Mouse (Mus musculus) gastrocnemius, adult 2 months (tissue): ENCODE measurements at regions not wholly inside any gene's neighbourhood (a gene's known extent, or its start where the extent isn't known, plus 50 kb on each side); places are given as distances from the start of the nearest gene placed in this dataset.

Experiments
- DNase-seq: peaks from one replicate; pipeline ENCODE4 v3.0.0; 2022
- H3K27ac ChIP-seq: fragments of 200-600 bp; 2 replicates; pipeline ENCODE4 v1.8.1; 2022; ENCODE audit warnings: mild to moderate bottlenecking
- H3K4me3 ChIP-seq: fragments of 200-600 bp; 2 replicates; pipeline ENCODE4 v1.8.1; 2022; ENCODE audit warnings: mild to moderate bottlenecking, moderate library complexity
- CTCF ChIP-seq: fragments of 200-600 bp; IDR thresholded peaks from 2 replicates; pipeline ENCODE4 v1.8.1; 2022; ENCODE audit warnings: antibody characterized with exemption, mild to moderate bottlenecking, moderate library complexity
- intact Hi-C: fragments of 180-260 bp; cut with DNase I; formaldehyde crosslinking; loops from one replicate; pipeline ENCODE4 v1.15.1; 2025

GRCm38 (mm10) chr13:59393231-59393938 lies 191.6 kb downstream of the Agtpbp1 start:
- intact Hi-C loops, result no loop called here
- TF ChIP-seq CTCF, result no peak

GRCm38 (mm10) chr13:59392828-59393227 lies 192.2 kb downstream of the Agtpbp1 start:
- DNase-seq, result no peak
- Histone ChIP-seq H3K27ac (no peak overlapping the region), H3K4me3 (no peak overlapping the region)
- TF ChIP-seq CTCF, result no peak
- intact Hi-C loops, result no loop called here

More at GRCm38 (mm10) chr13:59393231-59393938, 191.6 kb downstream of the Agtpbp1 start:
- H3K27ac ChIP-seq, result no peak overlapping the region
- peak; percentile 55 for DNase-seq
- no peak overlapping the region for H3K4me3 ChIP-seq

GRCm38 (mm10) chr13:59387627-59388325 lies 197.3 kb downstream of the Agtpbp1 start:
- Histone ChIP-seq H3K27ac (no peak overlapping the region), H3K4me3 (no peak overlapping the region)
- intact Hi-C loops, result no loop called here
- no peak for DNase-seq
- TF ChIP-seq CTCF, result no peak

- Histone ChIP-seq H3K27ac (no peak overlapping the region), H3K4me3 (no peak overlapping the region)
- TF ChIP-seq CTCF, result no peak
- intact Hi-C loops, result no loop called here
- no peak for DNase-seq
These were observed 198.0 kb downstream of the Agtpbp1 start for GRCm38 (mm10) chr13:59386935-59387540.

GRCm38 (mm10) chr13:59385824-59386223 lies 199.2 kb downstream of the Agtpbp1 start:
- no peak for TF ChIP-seq CTCF
- intact Hi-C loops, result no loop called here

GRCm38 (mm10) chr13:59370141-59370816 lies 214.7 kb downstream of the Agtpbp1 start:
- no peak for TF ChIP-seq CTCF
- intact Hi-C loops, result no loop called here
- Histone ChIP-seq H3K4me3 (peak overlapping the region; percentile 32), H3K27ac (no peak overlapping the region)
- no peak for DNase-seq

More at GRCm38 (mm10) chr13:59385824-59386223, 199.2 kb downstream of the Agtpbp1 start:
- no peak for DNase-seq
- H3K4me3 ChIP-seq, result no peak overlapping the region
- no peak overlapping the region for H3K27ac ChIP-seq

GRCm38 (mm10) chr13:59368550-59369449 lies 216.2 kb downstream of the Agtpbp1 start:
- intact Hi-C loops, result loop anchor here (5.0 kb wide), 1 partner anchor 566 kb away; no protein-coding TSS in a partner anchor
- Histone ChIP-seq H3K4me3 (no peak overlapping the region), H3K27ac (no peak overlapping the region)
- no peak for TF ChIP-seq CTCF
- no peak for DNase-seq

- peak; percentile 84 for TF ChIP-seq CTCF
- Histone ChIP-seq H3K27ac (no peak overlapping the region), H3K4me3 (no peak overlapping the region)
- intact Hi-C loops, result loop anchor here (2.0 to 5.0 kb wide), 2 partner anchors 563 to 729 kb away; no protein-coding TSS in a partner anchor
- DNase-seq, result peak; percentile 81
These were observed 219.6 kb downstream of the Agtpbp1 start for GRCm38 (mm10) chr13:59365460-59365859.

- DNase-seq, result no peak
- Histone ChIP-seq H3K27ac (no peak overlapping the region), H3K4me3 (no peak overlapping the region)
- no peak for TF ChIP-seq CTCF
- intact Hi-C loops, result no loop called here
These were observed 221.6 kb downstream of the Agtpbp1 start for GRCm38 (mm10) chr13:59363428-59363827.

GRCm38 (mm10) chr13:59361323-59361722 lies 223.7 kb downstream of the Agtpbp1 start:
- no peak overlapping the region for H3K4me3 ChIP-seq
- no peak overlapping the region for H3K27ac ChIP-seq
- intact Hi-C loops, result no loop called here
- TF ChIP-seq CTCF, result no peak
- no peak for DNase-seq

GRCm38 (mm10) chr13:59360026-59360425 lies 225.0 kb downstream of the Agtpbp1 start:
- no peak for DNase-seq
- intact Hi-C loops, result no loop called here
- TF ChIP-seq CTCF, result no peak
- H3K27ac ChIP-seq, result no peak overlapping the region
- H3K4me3 ChIP-seq, result no peak overlapping the region

GRCm38 (mm10) chr13:59358421-59358820 lies 226.6 kb downstream of the Agtpbp1 start:
- no peak for TF ChIP-seq CTCF
- no peak overlapping the region for H3K4me3 ChIP-seq
- H3K27ac ChIP-seq, result no peak overlapping the region
- intact Hi-C loops, result no loop called here
- DNase-seq, result no peak
